Mouse (Mus musculus) CD4-positive, CD25-positive, alpha-beta regulatory T cell, adult 2 months (primary cell): ENCODE data around the gene Prpf3.
"Not testable (repeated sequence)": the region's sequence is repeated elsewhere in the genome, so short reads cannot be mapped to it uniquely, and the experiment has no call there.

Source experiments
- DNase-seq: peaks from one replicate; pipeline ENCODE4 v3.0.0-alpha.2; 2012; ENCODE audit warnings: low read depth, low spot score

Prpf3 gene

GRCm38 (mm10) chr3:95855502-95856089 is at the start of gene Prpf3:
Prpf3 (minus strand) TSS chr3:95855885.
- peak; percentile 96 for DNase-seq

GRCm38 (mm10) chr3:95904568-95904967 is 48.9 kb upstream of the Prpf3 start, which contains the start of gene Car14:
Car14 (minus strand) TSS chr3:95904691.
- DNase-seq, result no peak

GRCm38 (mm10) chr3:95903753-95904502 is 48.2 kb upstream of the Prpf3 start:
- DNase-seq, result no peak

- DNase-seq, result no peak
These were observed 47.0 kb upstream of the Prpf3 start for GRCm38 (mm10) chr3:95902643-95903042.

GRCm38 (mm10) chr3:95902373-95902625 is 46.6 kb upstream of the Prpf3 start:
- DNase-seq, result no peak

- DNase-seq, result no peak
These were observed 46.1 kb upstream of the Prpf3 start for GRCm38 (mm10) chr3:95901616-95902372.

GRCm38 (mm10) chr3:95899800-95900524 is 44.3 kb upstream of the Prpf3 start:
- DNase-seq, result no peak

GRCm38 (mm10) chr3:95895501-95895900 is 39.8 kb upstream of the Prpf3 start:
- DNase-seq, result not testable (repeated sequence)

GRCm38 (mm10) chr3:95894317-95895160 is 38.9 kb upstream of the Prpf3 start:
- DNase-seq, result no peak

- peak; percentile 98 for DNase-seq
These were observed 38.1 kb upstream of the Prpf3 start, which contains the start of gene Aph1a for GRCm38 (mm10) chr3:95893606-95894316. Aph1a (plus strand) TSS chr3:95893969.

GRCm38 (mm10) chr3:95893126-95893525 is 37.4 kb upstream of the Prpf3 start:
- DNase-seq, result peak; percentile 48

- DNase-seq, result no peak
These were observed 36.7 kb upstream of the Prpf3 start for GRCm38 (mm10) chr3:95892066-95893052.

- no peak for DNase-seq
These were observed 35.8 kb upstream of the Prpf3 start, which contains the start of gene BC028528 for GRCm38 (mm10) chr3:95891211-95892065. BC028528 (minus strand) TSS chr3:95892005.

GRCm38 (mm10) chr3:95889664-95890063 is 34.0 kb upstream of the Prpf3 start:
- DNase-seq, result no peak

- no peak for DNase-seq
These were observed 31.9 kb upstream of the Prpf3 start for GRCm38 (mm10) chr3:95887596-95887995.

GRCm38 (mm10) chr3:95884400-95884799 is 28.7 kb upstream of the Prpf3 start:
- DNase-seq, result no peak

- DNase-seq, result peak; percentile 80
These were observed 27.2 kb upstream of the Prpf3 start for GRCm38 (mm10) chr3:95882816-95883425.
